Mouse (Mus musculus) kidney, embryonic 15.5 days (tissue): ENCODE measurements around the gene Igfbp7. TPM values are rescaled to one million over a fixed set of nuclear protein-coding genes. Genes with fewer than 3 reads are reported as not detected.

ENCODE experiments used
- ATAC-seq: fragments of 200-750 bp; cut with Nextera tagmentation; replicated peaks from 2 replicates; pipeline ENCODE4 v1.8.0; 2017; ENCODE audit warnings: moderate TSS enrichment; ENCODE audit not compliant: low FRiP score
- H3K27ac ChIP-seq: fragments of 300-500 bp; sonication (generic); 2 replicates; pipeline ENCODE4 v1.5.1; 2015; ENCODE audit warnings: mild to moderate bottlenecking, inconsistent platforms
- H3K27me3 ChIP-seq: fragments of 300-500 bp; sonication (generic); 2 replicates; pipeline ENCODE4 v1.6.1; 2015; ENCODE audit warnings: inconsistent platforms
- H3K36me3 ChIP-seq: fragments of 300-500 bp; sonication (generic); 2 replicates; pipeline ENCODE4 v1.6.1; 2015; ENCODE audit warnings: inconsistent platforms
- H3K4me1 ChIP-seq: fragments of 300-500 bp; sonication (generic); 2 replicates; pipeline ENCODE4 v1.6.1; 2015; ENCODE audit warnings: inconsistent platforms
- H3K4me2 ChIP-seq: fragments of 300-500 bp; sonication (generic); 2 replicates; pipeline ENCODE4 v1.6.1; 2015; ENCODE audit warnings: moderate library complexity, mild to moderate bottlenecking, inconsistent platforms
- H3K4me3 ChIP-seq: fragments of 300-500 bp; sonication (generic); replicated peaks from 2 replicates; pipeline ENCODE4 v1.5.1; 2015; ENCODE audit warnings: mild to moderate bottlenecking, inconsistent platforms
- H3K9ac ChIP-seq: fragments of 300-500 bp; sonication (generic); 2 replicates; pipeline ENCODE4 v1.6.1; 2015; ENCODE audit warnings: mild to moderate bottlenecking, inconsistent platforms
- H3K9me3 ChIP-seq: fragments of 300-500 bp; sonication (generic); replicated peaks from 2 replicates; pipeline ENCODE4 v1.6.1; 2016; ENCODE audit warnings: inconsistent platforms
- WGBS: fragments of 180-500 bp; shearing (Covaris S2); methylation state at CpG from one replicate; pipeline ENCODE4 v1.1.7; 2015; ENCODE audit warnings: mixed read lengths; 5-methylcytosine and 5-hydroxymethylcytosine counted together
- polyA plus RNA-seq: library from polyadenylated mRNA; unstranded; fragments of >200 nt; fragmentation: Nextera tagmentation; extraction: Ambion mirVana; gene quantifications from 2 replicates; pipeline ENCODE4 v1.2.1, GENCODE M21; 2015

The Igfbp7 gene
- polyA plus RNA-seq, 1 experiment from 2014 or later, result 343 TPM

DNA sequence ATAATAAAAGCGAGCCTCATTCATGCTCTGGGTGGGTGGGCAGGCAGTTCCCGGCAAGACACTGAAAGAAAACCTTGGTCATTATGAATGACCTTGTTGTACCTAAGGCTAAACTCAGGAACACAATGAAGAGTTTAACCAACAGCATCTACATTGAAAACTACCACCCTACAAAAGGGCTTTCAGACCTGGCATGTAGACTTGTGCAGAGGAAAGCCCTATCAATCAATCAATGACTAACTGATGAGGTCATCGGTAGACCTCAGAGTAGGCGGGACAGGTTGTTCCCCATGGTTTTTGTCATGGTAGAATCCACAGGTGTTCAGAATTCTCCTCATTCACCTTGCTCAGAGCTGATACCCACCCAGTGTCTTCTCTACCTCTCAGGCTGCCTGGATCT is 47.9 kb downstream of the Igfbp7 start:
- Histone ChIP-seq H3K9me3 (no peaks in the 10 kb centered on the region), H3K36me3 (no peaks in the 10 kb centered on the region), H3K27me3 (no peaks in the 10 kb centered on the region), H3K9ac (no peak overlapping the region), H3K27ac (0 out of 2 replicates have a peak overlapping the region, but pooled peaks have one; percentile 5), H3K4me3 (no peak overlapping the region), H3K4me1 (peaks cover 72% of the 10 kb centered on the region), H3K4me2 (no peak overlapping the region)
- WGBS, result 88% methylated on average over 4 of the region's 4 CpGs
- ATAC-seq, result no peak

DNA sequence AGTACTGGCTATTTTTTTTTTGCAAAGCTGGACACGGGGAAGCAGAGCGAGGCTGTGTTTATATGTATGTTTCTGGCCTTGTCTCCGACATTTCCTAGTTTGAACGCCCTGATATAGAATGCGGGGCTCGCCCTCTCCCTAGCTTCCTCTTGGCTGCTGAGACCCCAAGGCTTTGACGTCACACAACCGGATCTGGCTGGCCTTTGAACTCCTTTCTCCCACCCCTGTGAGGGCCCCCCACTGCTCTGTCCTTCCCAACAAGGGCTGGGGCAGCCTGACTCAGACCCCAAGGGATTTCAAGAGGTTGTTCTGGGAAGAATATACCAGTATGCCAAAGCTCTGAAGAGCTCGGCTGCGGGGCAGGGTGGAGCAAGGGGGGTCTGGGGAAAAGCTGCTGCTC is 49.5 kb downstream of the Igfbp7 start:
- Histone ChIP-seq H3K27me3 (no peaks in the 10 kb centered on the region), H3K36me3 (no peaks in the 10 kb centered on the region), H3K4me2 (peak overlapping the region; percentile 53), H3K4me1 (peaks cover 66% of the 10 kb centered on the region), H3K9ac (no peak overlapping the region), H3K4me3 (peak overlapping the region; percentile 25), H3K27ac (peak overlapping the region; percentile 98), H3K9me3 (no peaks in the 10 kb centered on the region)
- peak; percentile 52 for ATAC-seq
- WGBS, result 2% methylated on average over 10 of the region's 10 CpGs

DNA sequence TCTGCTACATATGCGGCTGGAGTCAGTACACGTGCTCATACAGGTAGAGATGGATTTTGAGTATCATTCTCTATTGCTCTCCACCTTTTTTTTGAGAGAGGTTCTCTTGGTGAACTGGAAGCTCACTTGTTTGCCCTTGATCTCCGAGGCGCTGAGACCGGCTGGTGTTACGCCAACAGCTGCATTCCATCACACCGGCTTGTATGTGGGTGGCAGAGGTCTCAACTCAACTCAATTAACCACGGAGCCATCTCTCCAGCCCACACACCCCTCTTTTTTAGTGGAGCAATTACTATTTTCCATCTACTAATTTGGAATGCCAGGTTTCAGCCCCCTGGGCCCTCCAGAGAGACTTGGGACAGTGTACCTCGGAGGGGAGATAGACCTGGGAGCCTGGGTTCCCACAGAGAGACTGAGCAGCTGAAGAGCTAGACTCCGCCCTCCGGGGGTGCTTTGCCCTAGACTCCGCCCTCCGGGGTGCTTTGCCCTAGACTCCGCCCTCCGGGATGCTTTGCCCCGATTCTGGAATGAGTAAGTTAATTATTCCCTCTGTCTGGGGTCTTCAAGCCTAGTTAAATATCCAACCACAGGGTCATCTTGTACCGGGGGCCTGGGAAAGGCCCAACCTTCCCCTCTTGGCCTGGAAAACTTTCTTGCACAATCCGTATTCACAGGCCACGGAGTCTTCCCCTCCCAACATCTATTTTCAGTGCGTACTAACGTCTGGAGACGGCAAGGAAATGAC is 50.3 kb downstream of the Igfbp7 start:
- H3K4me2 ChIP-seq, result peak overlapping the region; percentile 53
- peak overlapping the region; percentile 25 for H3K4me3 ChIP-seq
- WGBS, result 9% methylated on average over 22 of the region's 22 CpGs
- H3K27me3 ChIP-seq, result no peaks in the 10 kb centered on the region
- peak; percentile 89 for ATAC-seq
- no peaks in the 10 kb centered on the region for H3K36me3 ChIP-seq
- no peak overlapping the region for H3K9ac ChIP-seq
- no peaks in the 10 kb centered on the region for H3K9me3 ChIP-seq
- peaks cover 61% of the 10 kb centered on the region for H3K4me1 ChIP-seq
- H3K27ac ChIP-seq, result peak overlapping the region; percentile 98

DNA sequence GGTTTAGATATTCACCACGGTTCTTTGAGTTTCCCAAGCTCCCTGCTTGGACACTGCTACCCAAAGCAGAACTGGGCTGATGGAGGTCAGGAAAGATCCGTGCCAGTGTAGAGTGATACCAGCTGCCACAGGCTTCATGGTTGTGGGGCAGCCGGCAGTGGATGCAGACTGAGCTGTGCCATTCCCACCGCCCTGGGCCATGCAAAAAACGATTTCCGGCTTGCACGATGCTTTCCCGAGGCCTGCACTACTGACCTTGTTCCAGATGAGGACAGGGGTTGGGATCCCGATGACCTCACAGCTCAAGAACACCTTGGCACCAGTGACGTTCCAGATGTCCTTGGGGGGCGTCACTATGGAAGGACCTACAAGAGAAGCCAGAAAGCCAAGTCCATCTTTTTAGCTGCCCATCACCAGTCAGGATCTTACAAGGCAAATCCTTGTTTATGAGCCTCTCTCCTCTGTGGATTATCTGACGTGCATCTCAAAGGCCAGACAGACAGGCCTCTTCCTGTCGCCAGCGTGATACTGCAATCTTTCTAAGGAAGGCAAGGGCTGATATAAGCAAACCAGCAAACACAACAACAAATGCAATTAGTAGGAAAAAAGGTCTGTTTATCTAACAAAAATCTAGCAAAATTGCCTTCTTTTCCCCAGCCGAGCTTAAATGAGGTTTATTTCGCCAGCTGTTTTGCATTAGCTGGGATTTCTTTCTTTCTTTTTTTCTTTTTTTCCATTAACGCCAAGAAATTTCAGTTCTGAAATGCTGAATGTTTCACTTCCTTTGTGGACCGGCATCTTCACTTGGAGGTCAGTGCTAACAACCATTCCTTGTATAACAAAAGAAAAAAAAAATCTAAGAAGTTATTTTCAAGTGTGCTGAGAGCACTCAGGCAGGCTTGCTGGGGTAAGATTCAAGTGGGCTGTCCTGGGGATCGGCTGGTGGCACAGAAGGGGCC is 52.3 kb downstream of the Igfbp7 start:
- 63% methylated on average over 19 of the region's 19 CpGs for WGBS
- H3K9ac ChIP-seq, result no peak overlapping the region
- H3K27me3 ChIP-seq, result no peaks in the 10 kb centered on the region
- H3K4me1 ChIP-seq, result peaks cover 68% of the 10 kb centered on the region
- H3K4me3 ChIP-seq, result no peak overlapping the region
- peaks cover 9% of the 10 kb centered on the region for H3K36me3 ChIP-seq
- peak overlapping the region; percentile 98 for H3K27ac ChIP-seq
- no peak for ATAC-seq
- H3K4me2 ChIP-seq, result peak overlapping the region; percentile 53; the same call in 1 of the 2 replicates
- H3K9me3 ChIP-seq, result no peaks in the 10 kb centered on the region

DNA sequence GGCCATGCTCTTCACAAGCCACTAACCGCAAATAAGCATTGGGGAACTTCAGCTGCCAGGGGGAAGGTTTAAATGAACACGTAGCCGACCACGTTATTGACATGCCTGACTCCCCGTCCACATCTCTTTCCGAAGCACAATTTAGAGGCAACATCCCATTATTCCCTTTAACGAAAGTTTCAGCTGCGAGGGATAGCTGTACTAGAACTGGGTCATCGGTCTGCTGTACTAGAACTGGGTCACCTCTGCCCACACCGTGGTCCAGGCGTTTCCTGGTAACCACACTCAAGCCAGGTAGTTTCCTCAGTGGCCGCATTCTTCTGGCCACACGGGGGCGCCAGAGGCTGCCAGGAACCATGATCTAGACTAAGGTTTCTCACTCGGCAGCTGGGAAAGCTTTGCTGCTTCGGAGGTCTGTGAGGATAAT is 53.5 kb downstream of the Igfbp7 start:
- no peak overlapping the region for H3K9ac ChIP-seq
- no peaks in the 10 kb centered on the region for H3K27me3 ChIP-seq
- peak overlapping the region; percentile 22 for H3K4me3 ChIP-seq
- WGBS, result 5% methylated on average over 16 of the region's 16 CpGs
- H3K4me1 ChIP-seq, result peaks cover 61% of the 10 kb centered on the region
- ATAC-seq, result 0 out of 2 replicates have a peak, but pooled peaks have one; percentile 10
- peaks cover 20% of the 10 kb centered on the region for H3K36me3 ChIP-seq
- H3K9me3 ChIP-seq, result no peaks in the 10 kb centered on the region
- H3K27ac ChIP-seq, result peak overlapping the region; percentile 98
- peak overlapping the region; percentile 53 for H3K4me2 ChIP-seq

DNA sequence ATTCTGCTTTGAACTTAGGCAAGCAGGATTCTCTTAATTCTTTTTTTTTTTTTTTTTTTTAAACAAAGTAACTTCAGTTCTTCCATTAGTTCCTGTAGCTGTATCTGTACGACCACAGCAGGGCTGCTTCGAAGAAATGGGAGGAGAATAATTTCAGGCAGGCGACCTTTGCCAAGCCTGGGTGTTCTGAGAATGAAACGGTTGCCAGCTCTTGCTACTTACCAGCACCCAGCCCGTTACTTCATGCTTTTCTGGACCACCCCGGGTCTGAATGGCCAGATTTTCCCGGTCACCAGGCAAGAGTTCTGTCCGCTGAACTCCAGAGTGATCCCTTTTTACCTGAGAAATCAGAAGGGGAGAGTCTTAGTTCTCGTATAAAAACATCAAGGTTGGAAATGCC is 56.1 kb downstream of the Igfbp7 start:
- 59% methylated on average over 9 of the region's 9 CpGs for WGBS
- H3K27me3 ChIP-seq, result no peaks in the 10 kb centered on the region
- peak overlapping the region; percentile 60; the same call in 1 of the 2 replicates for H3K27ac ChIP-seq

DNA sequence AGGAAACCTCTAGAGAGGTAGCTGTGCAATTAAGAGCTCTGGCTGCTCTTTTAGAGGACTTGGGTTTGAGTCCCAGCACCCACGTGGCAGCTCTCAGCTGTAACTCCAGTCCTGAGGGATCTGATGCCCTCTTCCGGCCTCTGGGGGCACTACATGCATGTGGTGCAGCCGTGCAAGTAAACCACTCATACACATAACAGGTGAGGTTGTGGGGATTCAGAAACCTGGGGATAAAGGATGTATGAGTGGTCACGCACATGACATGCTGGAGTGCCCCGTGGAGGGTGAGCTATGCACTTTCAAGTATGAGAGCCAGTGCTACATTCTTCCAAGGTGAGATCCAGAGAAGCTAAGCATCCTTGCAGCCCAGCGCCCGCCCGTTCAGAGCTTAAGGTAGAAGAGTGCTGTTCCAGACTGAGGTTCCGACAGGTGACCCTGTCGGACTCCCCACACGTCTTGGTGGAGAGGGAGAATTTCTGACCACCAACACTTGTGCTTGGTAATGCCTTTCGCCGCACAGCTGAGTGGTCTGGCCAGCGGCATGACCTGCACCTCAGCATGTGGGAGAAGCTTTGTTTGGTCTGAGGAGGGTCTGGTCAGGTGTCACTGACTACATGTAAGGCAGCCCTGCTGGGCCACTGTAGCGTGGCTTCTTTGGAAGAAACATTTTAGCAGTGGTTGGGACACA is 57.7 kb downstream of the Igfbp7 start:
- no peaks in the 10 kb centered on the region for H3K9me3 ChIP-seq
- ATAC-seq, result no peak
- 93% methylated on average over 15 of the region's 15 CpGs for WGBS
- H3K36me3 ChIP-seq, result peaks cover 61% of the 10 kb centered on the region
- peaks cover 19% of the 10 kb centered on the region for H3K4me1 ChIP-seq
- H3K4me3 ChIP-seq, result no peak overlapping the region
- no peak overlapping the region for H3K4me2 ChIP-seq
- no peaks in the 10 kb centered on the region for H3K27me3 ChIP-seq
- no peak overlapping the region for H3K9ac ChIP-seq
- no peak overlapping the region for H3K27ac ChIP-seq

More for the DNA sequence above, 56.1 kb downstream of the Igfbp7 start:
- no peak overlapping the region for H3K9ac ChIP-seq
- peaks cover 46% of the 10 kb centered on the region for H3K36me3 ChIP-seq
- no peak overlapping the region for H3K4me2 ChIP-seq
- ATAC-seq, result no peak
- no peak overlapping the region for H3K4me3 ChIP-seq
- no peaks in the 10 kb centered on the region for H3K9me3 ChIP-seq
- H3K4me1 ChIP-seq, result peaks cover 35% of the 10 kb centered on the region

DNA sequence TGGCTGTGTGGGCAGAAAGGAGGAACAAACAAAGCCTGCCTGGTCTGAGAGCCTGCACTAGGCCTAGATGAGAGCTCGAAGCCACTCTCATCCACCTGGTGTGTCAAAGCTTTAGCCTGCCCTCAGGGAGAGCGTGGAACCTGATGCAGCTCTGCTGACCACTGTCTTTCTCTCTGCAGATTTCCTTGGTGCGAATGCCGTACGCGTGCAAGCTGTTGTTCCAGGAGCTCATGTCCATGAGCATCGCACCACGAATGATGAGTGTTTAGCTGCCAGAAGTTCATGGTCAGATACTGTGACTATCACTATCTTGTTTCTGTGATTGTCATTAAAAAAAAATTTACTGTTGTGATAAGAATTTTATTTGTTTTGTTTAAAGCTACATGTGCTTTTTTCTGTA is 58.9 kb downstream of the Igfbp7 start:
- no peak for ATAC-seq
- Histone ChIP-seq H3K9ac (no peak overlapping the region), H3K4me1 (peaks cover 8% of the 10 kb centered on the region), H3K27me3 (no peaks in the 10 kb centered on the region), H3K4me3 (no peak overlapping the region), H3K9me3 (no peaks in the 10 kb centered on the region), H3K4me2 (no peak overlapping the region), H3K36me3 (peaks cover 73% of the 10 kb centered on the region), H3K27ac (no peak overlapping the region)
- WGBS, result 89% methylated on average over 8 of the region's 8 CpGs

DNA sequence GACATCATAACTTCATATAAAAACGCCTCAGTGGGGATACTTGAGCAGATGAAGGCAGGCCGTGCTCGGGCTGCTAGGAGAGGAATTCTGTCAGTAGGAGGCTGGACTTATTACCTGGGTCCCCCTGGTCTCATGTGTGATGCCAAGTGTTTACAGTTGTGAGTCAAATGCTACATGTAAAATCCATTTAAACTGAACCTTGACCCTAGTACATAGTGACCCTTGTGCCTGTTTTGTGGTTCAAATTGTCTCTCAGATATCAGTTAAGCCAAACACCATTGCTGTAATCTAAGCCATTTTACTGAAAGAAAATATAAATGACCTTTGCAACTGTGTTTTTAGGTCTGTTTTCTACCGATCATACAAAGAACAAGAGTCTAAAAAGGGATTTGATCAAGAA is 67.8 kb downstream of the Igfbp7 start:
- 88% methylated on average over 4 of the region's 4 CpGs for WGBS
- no peak for ATAC-seq
- Histone ChIP-seq H3K27me3 (no peaks in the 10 kb centered on the region), H3K9me3 (no peaks in the 10 kb centered on the region), H3K4me1 (no peaks in the 10 kb centered on the region), H3K9ac (no peak overlapping the region), H3K36me3 (peaks cover 100% of the 10 kb centered on the region), H3K4me3 (no peak overlapping the region), H3K4me2 (no peak overlapping the region), H3K27ac (no peak overlapping the region)

DNA sequence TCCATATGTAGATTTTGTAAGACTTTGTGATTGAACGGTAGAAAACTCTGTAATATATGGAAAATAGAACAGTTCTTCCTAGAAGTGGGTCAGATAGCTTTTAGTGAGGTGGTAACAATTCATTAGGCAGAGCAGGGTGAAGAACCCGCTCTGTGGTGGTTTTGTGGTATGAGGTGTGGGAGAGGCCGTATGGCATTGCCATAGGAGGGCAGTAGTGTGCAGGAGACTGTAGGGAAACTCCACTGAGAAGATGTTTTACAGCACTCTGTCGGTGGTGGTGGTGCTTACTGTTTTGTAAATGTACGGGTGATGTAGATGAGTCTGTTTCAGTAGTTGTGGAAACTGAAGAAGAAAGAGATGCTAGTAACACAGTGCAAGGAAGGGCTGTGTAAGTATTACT is 77.7 kb downstream of the Igfbp7 start:
- no peak for ATAC-seq
- H3K27ac ChIP-seq, result no peak overlapping the region
- no peaks in the 10 kb centered on the region for H3K4me1 ChIP-seq
- H3K4me3 ChIP-seq, result no peak overlapping the region
- no peak overlapping the region for H3K4me2 ChIP-seq
- no peaks in the 10 kb centered on the region for H3K27me3 ChIP-seq
- no peak overlapping the region for H3K9ac ChIP-seq
- WGBS, result 76% methylated on average over 5 of the region's 5 CpGs
- no peaks in the 10 kb centered on the region for H3K9me3 ChIP-seq
- H3K36me3 ChIP-seq, result peaks cover 91% of the 10 kb centered on the region

DNA sequence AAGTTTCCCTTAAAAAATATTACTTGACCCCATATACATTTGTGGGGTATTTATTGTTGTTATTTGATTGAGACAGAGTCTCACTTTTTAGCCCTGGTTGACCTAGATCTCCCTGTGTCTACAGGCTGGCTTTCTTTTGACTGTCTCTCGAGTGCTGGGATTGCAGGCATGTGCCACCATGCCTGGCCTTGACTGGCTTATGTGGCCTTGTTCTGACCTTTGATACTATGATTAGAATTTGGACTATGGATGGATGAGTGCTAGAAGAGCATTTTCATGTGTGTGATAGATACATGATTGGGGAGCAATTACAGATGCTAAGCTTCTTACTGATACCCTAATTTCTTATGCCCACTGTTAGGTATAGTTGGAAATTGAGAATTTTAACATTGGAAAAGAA is 82.9 kb downstream of the Igfbp7 start:
- Histone ChIP-seq H3K36me3 (peaks cover 96% of the 10 kb centered on the region), H3K27ac (no peak overlapping the region), H3K4me1 (no peaks in the 10 kb centered on the region), H3K27me3 (no peaks in the 10 kb centered on the region), H3K9me3 (no peaks in the 10 kb centered on the region), H3K9ac (no peak overlapping the region), H3K4me3 (no peak overlapping the region), H3K4me2 (no peak overlapping the region)
- ATAC-seq, result no peak
- 84% methylated on average over 1 of the region's 1 CpGs for WGBS
